Mouse (Mus musculus): Measurements from ENCODE around the gene Srsf5. TPM values are rescaled to one million over a fixed set of nuclear protein-coding genes. Genes with fewer than 3 reads are reported as not detected.
A peak's percentile ranks its signal among the peaks of the same experiment; 100 is the strongest.
"Not testable (repeated sequence)": the region's sequence is repeated elsewhere in the genome, so short reads cannot be mapped to it uniquely, and the experiment has no call there.

Gene Srsf5
- 100 to 1,000 TPM; 278 to 306 TPM for total RNA-seq (2021)
- long read RNA-seq, transcript Srsf5-212 (7 exons, 2,720 nt), result minor isoform, 8 of 136 reads
- long read RNA-seq, transcript Srsf5-201 (8 exons, 1,527 nt), result major isoform, 12 of 136 reads
- long read RNA-seq, transcript Srsf5-205 (8 exons, 1,568 nt), result minor isoform, 7 of 136 reads
- long read RNA-seq, partial matches to known transcripts, result 19 of 136 reads
- long read RNA-seq, other reads (novel, unspliced or antisense), result 88 of 136 reads

- DNase-seq (ENCODE audit: low spot score in 2 of 2), result peak; percentile 96 to 99
Measured at GRCm38 (mm10) chr12:80945334-80945995, at the start of gene Srsf5. Gene Srsf5 (plus strand): TSS chr12:80945504.

GRCm38 (mm10) chr12:80909631-80910030 lies 35.7 kb upstream of the Srsf5 start:
- DNase-seq (ENCODE audit: low spot score in 2 of 2), result no peak

GRCm38 (mm10) chr12:80917764-80918163 lies 27.5 kb upstream of the Srsf5 start:
- DNase-seq (ENCODE audit: low spot score in 2 of 2), result no peak

DNA sequence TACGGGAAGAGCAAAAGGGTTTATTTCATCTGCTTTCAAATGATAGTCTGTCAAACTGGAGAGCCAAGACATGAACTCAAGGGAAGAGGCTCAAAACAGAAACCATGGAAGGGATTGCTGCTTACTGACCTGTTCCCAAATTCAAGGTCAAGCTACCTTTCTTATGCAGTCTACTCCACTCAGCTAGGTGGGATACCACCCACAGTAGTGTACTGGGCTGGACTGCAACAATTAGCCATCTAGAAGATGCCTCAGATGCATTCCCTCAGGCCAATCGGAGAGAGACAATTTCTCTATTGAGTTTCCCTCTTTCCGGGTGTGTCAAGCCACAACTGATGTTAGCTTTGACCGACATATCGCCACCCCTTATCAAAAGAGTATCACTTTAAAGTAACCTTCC lies 24.0 kb upstream of the Srsf5 start:
- no peak for DNase-seq (ENCODE audit: low spot score in 2 of 2)

DNA sequence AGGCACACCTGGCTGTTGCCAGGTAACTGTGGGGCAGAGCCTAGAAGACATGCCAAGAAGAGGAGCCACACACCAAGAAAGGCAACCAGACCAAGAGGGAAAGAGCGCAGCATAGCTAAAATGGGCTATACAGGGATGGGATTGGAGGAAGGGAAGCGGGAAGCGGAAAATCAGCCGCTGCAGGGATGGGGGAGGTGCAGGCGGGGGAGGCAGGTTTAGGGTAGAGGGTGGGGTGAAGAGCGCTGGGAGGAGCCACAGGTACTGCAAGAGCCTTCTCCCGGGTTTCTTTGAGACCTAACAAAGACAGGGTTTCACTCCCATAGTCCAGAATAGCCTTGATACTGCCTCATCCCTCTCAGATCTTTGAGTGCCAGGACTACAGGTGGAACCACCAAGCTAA lies 22.4 kb upstream of the Srsf5 start:
- DNase-seq (ENCODE audit: low spot score in 2 of 2), result no peak

GRCm38 (mm10) chr12:80923602-80924001 lies 21.7 kb upstream of the Srsf5 start:
- DNase-seq (ENCODE audit: low spot score in 2 of 2), result no peak

DNA sequence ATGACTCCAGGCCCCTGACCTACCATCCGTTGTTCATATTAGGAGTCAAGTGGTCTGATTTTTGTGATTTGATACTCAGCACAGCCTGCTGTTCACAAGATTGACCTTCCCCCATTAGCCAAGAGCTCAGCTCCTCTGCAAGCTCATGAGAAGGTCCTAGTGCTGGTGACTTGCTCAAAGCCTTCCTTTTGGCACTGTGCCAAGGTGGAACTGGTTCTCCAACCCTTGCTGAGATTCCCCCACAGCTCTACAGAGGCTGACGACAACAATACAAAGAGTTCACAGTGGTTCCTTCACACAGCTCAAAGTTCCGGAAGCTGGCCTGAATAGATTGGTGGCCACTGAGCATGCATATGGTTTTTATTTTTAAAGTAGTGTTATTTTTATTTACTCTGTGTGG lies 21.1 kb upstream of the Srsf5 start:
- no peak for DNase-seq (ENCODE audit: low spot score in 2 of 2)

GRCm38 (mm10) chr12:80925919-80926318 lies 19.4 kb upstream of the Srsf5 start:
- no peak for DNase-seq (ENCODE audit: low spot score in 2 of 2)

DNA sequence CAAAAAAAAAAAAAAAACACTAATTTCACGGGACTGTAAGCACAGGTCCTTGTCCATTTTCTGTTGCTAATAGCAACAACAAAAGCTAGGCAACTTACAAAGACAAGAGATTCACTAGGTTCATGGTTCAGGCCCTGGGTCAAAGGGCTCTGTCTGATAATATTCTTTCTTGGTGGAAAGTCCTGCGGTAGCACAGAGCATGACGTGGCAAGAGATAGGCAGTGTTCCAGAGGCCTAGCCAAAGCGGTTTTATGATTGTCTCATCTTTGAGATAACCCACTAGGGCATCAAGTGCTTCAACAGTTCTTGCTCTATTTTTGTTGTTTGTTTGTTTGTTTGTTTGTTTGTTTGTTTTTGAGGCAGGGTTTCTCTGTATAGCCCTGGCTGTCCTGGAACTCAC lies 18.8 kb upstream of the Srsf5 start:
- no peak for DNase-seq (ENCODE audit: low spot score in 2 of 2)

- DNase-seq (ENCODE audit: low spot score in 2 of 2), result no peak
Measured at GRCm38 (mm10) chr12:80927518-80927917, 17.8 kb upstream of the Srsf5 start.

DNA sequence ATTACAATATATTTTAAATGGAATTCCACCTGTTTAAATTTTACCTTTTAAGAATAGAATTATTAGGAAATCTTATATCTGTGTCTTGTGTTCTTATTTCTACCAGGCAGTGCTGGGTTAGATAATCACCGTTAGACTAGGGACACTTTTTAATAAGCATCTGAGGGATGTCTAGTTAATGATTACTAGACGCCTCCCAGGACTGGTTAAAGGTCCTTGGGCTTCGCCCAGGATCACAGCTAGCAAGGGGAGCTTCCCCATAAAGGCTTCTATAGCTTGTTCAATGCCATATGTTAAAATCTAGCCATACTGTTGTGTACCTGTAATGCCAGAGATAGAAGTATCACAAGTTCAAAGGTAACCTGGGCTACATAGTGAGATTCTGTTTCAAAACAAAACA lies 16.4 kb upstream of the Srsf5 start:
- DNase-seq (ENCODE audit: low spot score in 2 of 2), result no peak

DNA sequence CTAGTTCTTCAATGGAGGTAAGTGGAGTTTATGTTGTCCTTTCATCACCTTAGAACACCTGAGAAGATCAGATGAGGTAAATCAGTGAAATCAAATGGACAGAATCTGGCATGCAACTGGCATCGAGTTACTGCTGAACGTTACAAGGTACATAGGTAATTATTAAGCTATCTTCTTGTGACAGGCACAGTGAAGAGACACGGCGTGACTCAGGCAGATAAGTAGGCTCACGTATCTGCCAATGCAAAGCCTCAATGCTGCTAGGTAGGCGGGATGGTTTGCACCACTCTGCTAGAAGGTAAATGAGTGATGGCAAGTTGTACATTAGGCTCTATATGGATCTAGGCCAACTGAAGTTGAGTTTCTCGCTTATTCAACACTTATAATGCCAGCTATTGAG lies 15.2 kb upstream of the Srsf5 start:
- no peak for DNase-seq (ENCODE audit: low spot score in 2 of 2)

GRCm38 (mm10) chr12:80931402-80932140 lies 13.7 kb upstream of the Srsf5 start:
- no peak for DNase-seq (ENCODE audit: low spot score in 2 of 2)

GRCm38 (mm10) chr12:80932865-80933264 lies 12.4 kb upstream of the Srsf5 start:
- DNase-seq (ENCODE audit: low spot score in 2 of 2), result no peak

DNA sequence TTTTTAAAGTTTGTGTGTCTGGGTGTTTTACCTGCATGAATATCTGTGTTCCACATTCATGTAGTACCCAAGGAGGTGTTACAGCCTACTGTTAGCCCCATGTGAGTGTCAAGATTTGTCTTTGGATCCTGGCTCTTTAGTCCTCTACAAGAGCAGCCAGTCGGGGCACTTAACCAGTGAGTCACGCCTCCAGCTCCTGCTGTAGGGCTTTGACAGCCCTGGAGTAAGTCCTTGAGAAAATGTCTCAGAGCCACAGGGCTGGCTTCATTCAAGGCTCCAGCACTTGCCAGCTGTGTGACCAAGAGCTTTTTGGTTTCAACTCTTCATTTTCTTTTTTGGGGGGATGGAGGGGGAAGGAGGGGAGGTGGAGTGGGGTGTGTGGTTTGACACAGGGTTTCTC lies 8.6 kb upstream of the Srsf5 start:
- no peak for DNase-seq (ENCODE audit: low spot score in 2 of 2)

- no peak for DNase-seq (ENCODE audit: low spot score in 2 of 2)
Measured at GRCm38 (mm10) chr12:80937331-80938029, 7.8 kb upstream of the Srsf5 start.

DNA sequence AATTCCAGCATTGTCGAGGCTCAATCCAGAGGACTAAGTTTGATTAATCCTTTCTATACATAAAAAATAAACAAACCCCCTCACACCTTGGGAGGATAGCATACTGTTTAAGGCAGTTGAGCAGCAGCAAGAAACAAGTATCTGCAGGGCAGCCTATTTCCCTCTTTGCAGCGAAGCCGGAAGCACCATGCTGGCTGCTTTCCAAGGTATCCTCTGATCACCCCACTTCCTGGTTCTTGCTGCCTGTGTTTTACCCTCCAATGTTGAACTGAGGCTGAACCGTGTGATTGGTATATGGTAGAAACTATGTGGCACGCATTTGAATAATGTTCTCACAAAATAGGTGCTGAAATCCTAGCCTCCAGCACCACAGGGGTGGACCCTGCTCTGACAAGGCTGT lies 6.7 kb upstream of the Srsf5 start:
- no peak for DNase-seq (ENCODE audit: low spot score in 2 of 2)

GRCm38 (mm10) chr12:80939165-80939564 lies 6.1 kb upstream of the Srsf5 start:
- DNase-seq (ENCODE audit: low spot score in 2 of 2), result no peak

- no peak for DNase-seq (ENCODE audit: low spot score in 2 of 2)
Measured at GRCm38 (mm10) chr12:80941886-80942285, 3.4 kb upstream of the Srsf5 start.

GRCm38 (mm10) chr12:80943395-80943794 lies 1.9 kb upstream of the Srsf5 start:
- no peak for DNase-seq (ENCODE audit: low spot score in 2 of 2)

GRCm38 (mm10) chr12:80944204-80944603 lies 1.1 kb upstream of the Srsf5 start:
- no peak for DNase-seq (ENCODE audit: low spot score in 2 of 2)

GRCm38 (mm10) chr12:80944963-80945333 lies 356 bp upstream of the Srsf5 start:
- not testable (repeated sequence) for DNase-seq (ENCODE audit: low spot score in 2 of 2)
